Mouse (Mus musculus) hindbrain, embryonic 12.5 days (tissue): ENCODE results near the gene Fam172a. TPM values are rescaled to one million over a fixed set of nuclear protein-coding genes. Genes with fewer than 3 reads are reported as not detected.
A peak's percentile ranks its signal among the peaks of the same experiment; 100 is the strongest.

Source experiments
- ATAC-seq: fragments of 200-750 bp; cut with Nextera tagmentation; 2 replicates; pipeline ENCODE4 v1.8.0; 2017; ENCODE audit warnings: moderate TSS enrichment; ENCODE audit not compliant: low FRiP score
- H3K27ac ChIP-seq: fragments of 300-500 bp; sonication (generic); 2 replicates; pipeline ENCODE4 v1.5.1; 2016; ENCODE audit warnings: mild to moderate bottlenecking
- H3K27me3 ChIP-seq: fragments of 300-500 bp; sonication (generic); 2 replicates; pipeline ENCODE4 v1.6.1; 2016; ENCODE audit warnings: mild to moderate bottlenecking
- H3K36me3 ChIP-seq: fragments of 300-500 bp; sonication (generic); 2 replicates; pipeline ENCODE4 v1.6.1; 2016; ENCODE audit warnings: mild to moderate bottlenecking
- H3K4me1 ChIP-seq: fragments of 300-500 bp; sonication (generic); 2 replicates; pipeline ENCODE4 v1.6.1; 2016
- H3K4me2 ChIP-seq: fragments of 300-500 bp; sonication (generic); replicated peaks from 2 replicates; pipeline ENCODE4 v1.6.1; 2016; ENCODE audit warnings: mild to moderate bottlenecking
- H3K4me3 ChIP-seq: fragments of 300-500 bp; sonication (generic); 2 replicates; pipeline ENCODE4 v1.5.1; 2016; ENCODE audit warnings: mild to moderate bottlenecking
- H3K9ac ChIP-seq: fragments of 300-500 bp; sonication (generic); 2 replicates; pipeline ENCODE4 v1.6.1; 2016; ENCODE audit warnings: mild to moderate bottlenecking, moderate library complexity
- H3K9me3 ChIP-seq: fragments of 300-500 bp; sonication (generic); replicated peaks from 2 replicates; pipeline ENCODE4 v1.6.1; 2016; ENCODE audit warnings: mild to moderate bottlenecking
- WGBS: fragments of 180-500 bp; shearing (Covaris S2); methylation state at CpG from one replicate; pipeline ENCODE4 v1.1.7; 2016; 5-methylcytosine and 5-hydroxymethylcytosine counted together
- polyA plus RNA-seq: library from polyadenylated mRNA; unstranded; fragments of >200 nt; fragmentation: Nextera tagmentation; extraction: Ambion mirVana; gene quantifications from 2 replicates; pipeline ENCODE4 v1.2.1, GENCODE M21; 2016

Fam172a gene
- polyA plus RNA-seq, 1 experiment from 2014 or later = 42.4 TPM

DNA sequence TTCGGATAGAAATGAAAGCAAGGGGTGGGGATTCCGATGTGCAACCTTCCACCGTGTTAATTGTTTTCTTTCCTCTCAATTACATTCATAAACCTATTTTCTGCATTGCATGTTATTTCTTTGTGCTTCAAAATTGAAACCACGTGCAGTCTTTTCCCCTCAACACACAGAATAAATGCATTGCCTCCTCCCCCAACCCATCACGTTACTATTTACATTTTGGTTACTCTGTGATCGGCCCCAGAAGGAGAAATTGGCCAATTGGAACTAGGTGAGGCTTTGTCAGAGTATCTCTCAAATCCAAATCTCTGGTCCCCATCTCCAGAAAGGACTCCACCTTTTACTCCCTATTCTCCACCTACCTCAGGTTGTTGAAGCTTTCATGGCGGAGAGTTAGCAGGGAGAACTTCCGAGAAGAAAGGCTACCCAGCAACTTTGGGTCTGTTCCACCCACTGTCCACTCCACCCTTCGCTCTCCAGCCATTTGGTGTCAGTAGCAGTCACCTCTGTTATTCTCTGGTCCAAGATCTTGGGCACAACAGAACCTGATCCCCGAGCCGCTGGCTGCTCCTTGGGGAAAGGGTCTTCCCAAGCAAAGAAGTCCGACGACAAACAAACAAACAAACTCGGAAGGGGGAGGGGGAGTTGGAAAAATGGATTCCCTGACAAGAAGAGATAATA, 483.1 kb downstream of the Fam172a start:
- Histone ChIP-seq H3K27me3 (peaks cover 12% of the 10 kb centered on the region; the same call in 1 of the 2 replicates), H3K4me1 (peaks cover 63% of the 10 kb centered on the region), H3K4me2 (peak overlapping the region; percentile 69), H3K9me3 (no peaks in the 10 kb centered on the region), H3K27ac (peak overlapping the region; percentile 92), H3K36me3 (peaks cover 9% of the 10 kb centered on the region), H3K9ac (peak overlapping the region; percentile 45; the same call in 1 of the 2 replicates), H3K4me3 (no peak overlapping the region)
- no peak for ATAC-seq
- WGBS = 5% methylated on average over 14 of the region's 14 CpGs

DNA sequence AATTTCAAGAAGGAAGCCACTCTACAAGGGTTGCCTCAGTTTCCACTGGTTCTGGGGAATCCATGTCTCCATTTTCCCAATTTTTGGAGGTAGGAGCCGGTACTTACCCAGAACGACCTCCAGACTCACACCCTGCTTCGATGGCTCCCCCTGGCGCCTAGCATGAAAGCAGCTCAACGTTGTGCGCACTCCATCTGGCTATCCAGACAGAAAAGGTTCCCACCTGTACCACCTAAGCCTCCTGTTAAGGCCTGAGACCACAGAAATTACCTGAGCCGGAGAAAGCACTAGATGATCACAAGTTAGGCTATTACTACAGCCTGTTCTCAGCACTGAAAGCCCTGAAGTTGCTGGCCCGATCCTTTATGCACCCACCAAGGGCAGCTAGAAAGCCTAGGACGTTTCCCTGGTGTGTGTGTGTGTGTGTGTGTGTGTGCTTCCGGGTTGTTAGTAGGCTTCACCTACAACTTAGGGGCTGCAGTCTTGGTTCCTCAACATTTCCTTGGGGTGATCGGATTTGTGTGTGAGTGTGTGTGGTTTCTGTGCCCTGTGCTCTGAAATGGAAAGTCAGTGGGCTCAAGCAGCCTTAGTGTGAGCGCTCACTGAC, 484.6 kb downstream of the Fam172a start:
- WGBS = 22% methylated on average over 12 of the region's 12 CpGs
- ATAC-seq = no peak
- H3K27me3 ChIP-seq = peaks cover 15% of the 10 kb centered on the region; the same call in 1 of the 2 replicates
- peak overlapping the region; percentile 75 for H3K27ac ChIP-seq
- no peak overlapping the region for H3K4me3 ChIP-seq
- H3K4me2 ChIP-seq = no peak overlapping the region
- no peak overlapping the region for H3K9ac ChIP-seq
- peaks cover 74% of the 10 kb centered on the region for H3K4me1 ChIP-seq
- H3K36me3 ChIP-seq = peaks cover 9% of the 10 kb centered on the region
- no peaks in the 10 kb centered on the region for H3K9me3 ChIP-seq

GRCm38 (mm10) chr13:78187833-78188232, 486.0 kb downstream of the Fam172a start:
- Histone ChIP-seq H3K36me3 (peaks cover 13% of the 10 kb centered on the region), H3K4me1 (peaks cover 80% of the 10 kb centered on the region), H3K4me3 (no peak overlapping the region), H3K27ac (peak overlapping the region; percentile 75), H3K4me2 (peak overlapping the region; percentile 39), H3K27me3 (peaks cover 10% of the 10 kb centered on the region; the same call in 1 of the 2 replicates), H3K9me3 (no peaks in the 10 kb centered on the region), H3K9ac (peak overlapping the region; percentile 23; the same call in 1 of the 2 replicates)
- no peak for ATAC-seq
- WGBS = 49% methylated on average over 5 of the region's 5 CpGs

DNA sequence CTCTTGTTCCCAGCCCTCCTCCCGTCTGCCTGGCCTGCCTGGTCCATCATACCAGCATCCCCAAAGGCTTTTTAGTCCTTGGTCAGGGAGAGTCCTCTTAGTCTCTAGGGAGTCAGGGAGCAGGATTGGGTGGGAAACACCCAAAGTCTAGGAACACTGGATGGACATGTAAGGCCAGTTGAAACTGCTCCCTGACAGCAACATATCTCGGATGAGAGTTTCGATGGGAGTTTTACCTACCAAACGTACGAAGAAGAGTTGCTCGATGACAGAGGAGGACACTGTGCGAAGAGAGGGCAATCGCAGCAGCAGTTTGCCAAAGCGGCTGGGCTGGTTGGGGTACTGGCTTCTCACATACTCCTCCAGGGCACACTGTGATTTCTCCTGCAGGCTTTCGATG, 487.8 kb downstream of the Fam172a start:
- no peak for ATAC-seq
- Histone ChIP-seq H3K36me3 (peaks cover 14% of the 10 kb centered on the region), H3K27me3 (peaks cover 10% of the 10 kb centered on the region; the same call in 1 of the 2 replicates), H3K4me2 (peak overlapping the region; percentile 84), H3K4me3 (peak overlapping the region; percentile 30), H3K9ac (peak overlapping the region; percentile 66), H3K9me3 (no peaks in the 10 kb centered on the region), H3K4me1 (peaks cover 73% of the 10 kb centered on the region), H3K27ac (peak overlapping the region; percentile 72)
- WGBS = 36% methylated on average over 10 of the region's 10 CpGs

GRCm38 (mm10) chr13:78193211-78193610, 491.4 kb downstream of the Fam172a start:
- WGBS = 16% methylated on average over 4 of the region's 4 CpGs
- H3K36me3 ChIP-seq = peaks cover 17% of the 10 kb centered on the region
- no peaks in the 10 kb centered on the region for H3K9me3 ChIP-seq
- no peak for ATAC-seq
- 0 out of 2 replicates have a peak, but pooled peaks cover 3% of the 10 kb centered on the region for H3K27me3 ChIP-seq
- H3K9ac ChIP-seq = peak overlapping the region; percentile 96
- peak overlapping the region; percentile 69 for H3K4me3 ChIP-seq
- peaks cover 41% of the 10 kb centered on the region for H3K4me1 ChIP-seq
- peak overlapping the region; percentile 94 for H3K27ac ChIP-seq
- H3K4me2 ChIP-seq = peak overlapping the region; percentile 84

GRCm38 (mm10) chr13:78194135-78194849, 492.5 kb downstream of the Fam172a start:
- peaks cover 36% of the 10 kb centered on the region for H3K4me1 ChIP-seq
- peak overlapping the region; percentile 94 for H3K27ac ChIP-seq
- ATAC-seq = no peak
- peaks cover 17% of the 10 kb centered on the region for H3K36me3 ChIP-seq
- no peaks in the 10 kb centered on the region for H3K9me3 ChIP-seq
- H3K9ac ChIP-seq = peak overlapping the region; percentile 96
- H3K27me3 ChIP-seq = 0 out of 2 replicates have a peak, but pooled peaks cover 3% of the 10 kb centered on the region
- WGBS = 6% methylated on average over 20 of the region's 26 CpGs
- peak overlapping the region; percentile 69 for H3K4me3 ChIP-seq
- H3K4me2 ChIP-seq = peak overlapping the region; percentile 84

DNA sequence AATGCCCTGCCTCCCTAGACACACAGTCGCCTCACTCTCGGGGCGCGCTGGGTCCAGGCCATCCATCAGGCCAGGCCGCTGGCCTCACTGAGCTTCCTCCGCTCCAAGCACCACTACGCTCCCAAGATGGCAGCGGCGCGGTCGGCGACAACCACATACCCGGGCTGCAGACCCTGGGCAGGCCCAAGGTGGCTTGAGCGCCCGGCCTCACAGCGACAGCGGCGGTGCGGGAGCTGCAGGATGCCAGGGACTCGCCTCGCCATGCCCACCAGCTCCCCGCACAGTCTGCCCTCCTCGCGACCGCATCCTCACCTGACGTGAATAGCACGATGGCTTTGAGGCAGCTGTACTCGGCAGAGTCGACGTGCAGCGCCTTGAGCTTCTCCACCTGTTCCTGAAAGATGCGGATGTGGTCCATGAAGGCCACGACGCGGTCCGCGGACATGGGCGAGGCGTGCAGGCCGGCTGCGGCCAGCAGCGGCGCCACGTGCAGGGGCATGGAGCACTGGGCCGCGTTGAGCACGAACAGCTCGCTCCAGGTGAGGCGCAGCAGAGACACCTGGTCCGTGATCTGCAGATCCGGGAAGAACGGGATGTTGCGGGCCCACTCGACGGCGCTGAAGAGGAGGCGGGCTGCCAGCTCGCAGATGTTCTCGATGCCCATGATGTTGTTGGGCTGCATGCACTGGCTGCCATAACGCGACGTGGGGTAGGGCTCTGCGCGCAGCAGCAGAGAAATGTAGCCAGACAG, 493.2 kb downstream of the Fam172a start:
- 0 out of 2 replicates have a peak, but pooled peaks have one; percentile 15 for ATAC-seq
- peak overlapping the region; percentile 84 for H3K4me2 ChIP-seq

GRCm38 (mm10) chr13:78195601-78196115, 493.8 kb downstream of the Fam172a start:
- Histone ChIP-seq H3K27me3 (no peaks in the 10 kb centered on the region), H3K9me3 (no peaks in the 10 kb centered on the region), H3K4me3 (peak overlapping the region; percentile 69), H3K4me2 (peak overlapping the region; percentile 84), H3K27ac (peak overlapping the region; percentile 94), H3K36me3 (peaks cover 14% of the 10 kb centered on the region), H3K9ac (peak overlapping the region; percentile 96), H3K4me1 (peaks cover 22% of the 10 kb centered on the region)
- whole genome bisulfite sequencing = 3% methylated on average over 13 of the region's 13 CpGs
- ATAC-seq = no peak

More for the DNA sequence above, 493.2 kb downstream of the Fam172a start:
- H3K9me3 ChIP-seq = no peaks in the 10 kb centered on the region
- peak overlapping the region; percentile 69 for H3K4me3 ChIP-seq
- H3K4me1 ChIP-seq = peaks cover 29% of the 10 kb centered on the region
- peak overlapping the region; percentile 96 for H3K9ac ChIP-seq
- H3K36me3 ChIP-seq = peaks cover 14% of the 10 kb centered on the region
- WGBS = 2% methylated on average over 64 of the region's 64 CpGs
- 0 out of 2 replicates have a peak, but pooled peaks cover 2% of the 10 kb centered on the region for H3K27me3 ChIP-seq
- peak overlapping the region; percentile 94 for H3K27ac ChIP-seq

DNA sequence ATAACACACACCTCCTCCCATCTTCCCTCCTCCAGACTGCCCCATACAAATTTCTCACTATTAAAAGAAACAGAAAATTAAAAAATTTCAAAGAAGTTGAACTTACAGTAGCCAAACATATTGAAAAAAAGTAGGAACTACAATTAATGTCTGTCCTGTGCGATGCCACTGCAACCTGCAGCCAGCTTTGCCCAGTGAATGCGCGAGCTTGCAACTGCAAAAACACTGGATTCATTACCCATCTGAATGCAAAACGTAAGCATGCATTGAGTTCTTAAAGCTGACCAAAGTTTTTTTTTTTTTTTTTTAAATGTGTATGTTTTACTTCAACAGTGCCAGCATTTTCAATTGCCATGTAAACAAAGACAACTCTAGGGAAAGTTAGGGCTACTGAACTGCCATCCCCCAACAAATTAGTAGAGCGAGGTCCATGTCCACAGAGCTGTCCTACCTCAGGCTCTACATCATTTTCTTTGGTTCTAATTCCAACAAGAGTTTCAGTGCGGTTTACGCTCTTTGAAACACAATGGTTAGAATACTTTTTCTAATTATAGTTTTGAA, 494.5 kb downstream of the Fam172a start:
- 5% methylated on average over 7 of the region's 7 CpGs for WGBS
- H3K27ac ChIP-seq = peak overlapping the region; percentile 94
- H3K4me1 ChIP-seq = peaks cover 16% of the 10 kb centered on the region
- peak overlapping the region; percentile 84 for H3K4me2 ChIP-seq
- no peak for ATAC-seq
- peak overlapping the region; percentile 96 for H3K9ac ChIP-seq
- H3K4me3 ChIP-seq = peak overlapping the region; percentile 69
- no peaks in the 10 kb centered on the region for H3K9me3 ChIP-seq
- H3K27me3 ChIP-seq = no peaks in the 10 kb centered on the region
- H3K36me3 ChIP-seq = peaks cover 14% of the 10 kb centered on the region

- Histone ChIP-seq H3K9me3 (no peaks in the 10 kb centered on the region), H3K4me2 (peak overlapping the region; percentile 84), H3K36me3 (peaks cover 10% of the 10 kb centered on the region), H3K27me3 (no peaks in the 10 kb centered on the region), H3K4me3 (peak overlapping the region; percentile 99), H3K27ac (peak overlapping the region; percentile 100), H3K9ac (peak overlapping the region; percentile 100), H3K4me1 (peaks cover 8% of the 10 kb centered on the region)
- no peak for ATAC-seq
- under 1% methylated on average over 9 of the region's 9 CpGs for WGBS
These were observed 495.5 kb downstream of the Fam172a start for GRCm38 (mm10) chr13:78197286-78197818.

DNA sequence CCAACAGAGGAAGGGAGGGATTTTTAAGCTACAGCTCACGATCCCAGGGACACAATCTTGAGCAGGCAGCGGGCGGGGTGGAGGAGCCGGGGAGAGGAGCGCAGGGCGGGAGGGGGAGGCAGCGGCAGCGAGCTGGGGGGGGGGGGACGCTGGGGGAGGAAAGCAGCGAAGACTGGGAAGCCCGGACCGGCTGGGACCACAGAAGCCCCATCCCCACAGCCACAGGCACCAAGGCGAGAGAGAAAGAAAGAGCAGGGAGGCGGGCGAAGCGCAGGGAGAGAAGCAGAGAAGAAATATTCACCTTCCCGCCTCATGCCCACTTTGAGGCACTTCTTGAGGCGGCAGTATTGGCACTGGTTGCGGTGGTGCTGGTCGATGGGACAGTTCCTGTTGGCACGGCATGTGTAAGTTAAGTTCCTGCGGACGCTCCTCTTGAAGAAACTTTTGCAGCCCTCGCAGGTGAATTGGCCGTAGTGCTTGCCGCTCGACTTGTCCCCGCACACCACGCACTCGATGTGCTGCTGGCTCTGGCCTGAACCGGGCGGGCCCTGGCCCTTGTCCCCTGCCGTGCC, 496.1 kb downstream of the Fam172a start:
- peak overlapping the region; percentile 84 for H3K4me2 ChIP-seq
- ATAC-seq = no peak
- peak overlapping the region; percentile 100 for H3K9ac ChIP-seq
- peak overlapping the region; percentile 100 for H3K27ac ChIP-seq
- whole genome bisulfite sequencing = under 1% methylated on average over 28 of the region's 33 CpGs
- peaks cover 10% of the 10 kb centered on the region for H3K36me3 ChIP-seq
- H3K4me1 ChIP-seq = peaks cover 4% of the 10 kb centered on the region
- no peaks in the 10 kb centered on the region for H3K27me3 ChIP-seq
- H3K9me3 ChIP-seq = no peaks in the 10 kb centered on the region
- H3K4me3 ChIP-seq = peak overlapping the region; percentile 99
